Mouse (Mus musculus) neural tube, postnatal 0 days (tissue): ENCODE results near the gene Prkcb. TPM values are rescaled to one million over a fixed set of nuclear protein-coding genes. Genes with fewer than 3 reads are reported as not detected.

ENCODE experiments used
- polyA plus RNA-seq: library from polyadenylated mRNA; unstranded; fragments of >200 nt; fragmentation: Nextera tagmentation; extraction: Ambion mirVana; gene quantifications from 2 replicates; pipeline ENCODE4 v1.2.1, GENCODE M21; 2015

Gene Prkcb
- 227 and 228 TPM in 2 replicates for polyA plus RNA-seq

DNA sequence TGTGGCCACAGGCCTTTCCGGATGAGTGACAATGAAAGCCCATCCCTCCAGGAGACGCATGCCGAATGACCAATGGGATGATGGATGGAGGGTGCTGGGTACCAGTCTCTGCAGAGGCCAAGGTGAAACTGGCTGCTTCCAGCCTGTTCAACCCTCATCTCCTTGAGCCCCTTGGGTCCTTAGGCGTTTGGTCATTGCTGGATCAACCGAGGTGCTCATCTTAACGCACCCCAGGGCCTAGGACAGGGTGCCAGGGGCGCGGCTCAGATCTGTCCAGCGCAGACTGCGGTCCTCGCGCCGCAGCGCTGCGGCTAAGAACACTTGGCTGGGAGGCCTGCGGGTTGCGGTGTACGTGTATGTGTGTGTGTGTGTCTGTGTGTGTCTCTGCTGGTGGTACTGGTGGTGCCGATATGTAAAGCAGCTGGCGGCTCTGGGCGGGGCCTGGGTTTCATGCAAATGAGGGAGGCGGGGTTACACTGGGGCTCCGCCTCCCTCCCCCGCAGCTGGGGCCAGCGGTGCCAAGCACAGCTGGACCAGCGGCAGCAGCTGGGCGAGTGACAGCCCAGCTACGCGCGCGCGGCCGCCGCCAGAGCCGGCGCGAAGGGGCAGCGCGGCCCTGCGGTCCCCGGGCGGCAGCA is at the start of gene Prkcb:
Gene Prkcb, plus strand, starts transcription at position 147 of the 638 bp plus-strand sequence.

DNA sequence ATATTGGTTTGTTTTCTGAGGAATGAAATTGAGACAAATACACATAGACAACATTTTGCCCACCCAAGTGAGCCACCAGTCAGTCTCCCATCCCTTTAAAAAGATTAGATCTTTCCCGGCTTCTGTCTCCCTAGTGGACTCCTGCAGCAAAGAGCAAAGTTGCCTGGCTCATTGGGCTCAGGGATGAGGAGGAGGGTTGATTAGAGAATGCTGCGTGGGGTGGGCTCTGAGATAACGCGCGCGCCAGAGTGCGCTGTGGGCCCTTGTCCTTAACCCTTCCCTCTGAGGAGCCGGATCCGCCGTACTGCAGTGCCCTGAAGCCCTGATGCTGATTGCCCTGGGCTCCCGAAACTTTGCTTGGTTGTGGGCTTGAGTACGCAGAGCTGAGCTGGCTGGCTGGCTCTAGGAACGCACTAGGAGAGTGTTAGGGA is 381.9 kb downstream of the Prkcb start, which contains the start of gene Cacng3:
Gene Cacng3, plus strand, starts transcription at position 51 of the 431 bp plus-strand sequence.

Other genes with a start within 250 kb of the Prkcb start
- gene Ubfd1, start 221.6 kb upstream of the Prkcb start, polyA plus RNA-seq = 69.7 and 76.1 TPM in 2 replicates
- 7.1 and 7.5 TPM in 2 replicates for gene Ears2, start 221.5 kb upstream of the Prkcb start, polyA plus RNA-seq
- gene Ndufab1, start 186.9 kb upstream of the Prkcb start, polyA plus RNA-seq = 874 and 958 TPM in 2 replicates
- 3.4 and 3.7 TPM in 2 replicates for gene Palb2, start 155.8 kb upstream of the Prkcb start, polyA plus RNA-seq
- 143 and 150 TPM in 2 replicates for gene Dctn5, start 155.7 kb upstream of the Prkcb start, polyA plus RNA-seq
- 7.1 and 7.2 TPM in 2 replicates for gene Plk1, start 129.3 kb upstream of the Prkcb start, polyA plus RNA-seq
- gene Ern2, start 102.5 kb upstream of the Prkcb start, polyA plus RNA-seq = 1.2 and 1.5 TPM in 2 replicates
- gene Chp2, start 69.3 kb upstream of the Prkcb start, polyA plus RNA-seq = 1.4 and 2.2 TPM in 2 replicates